Mouse (Mus musculus): Measurements from ENCODE around the gene Purb. TPM values are rescaled to one million over a fixed set of nuclear protein-coding genes. Genes with fewer than 3 reads are reported as not detected.
A peak's percentile ranks its signal among the peaks of the same experiment; 100 is the strongest.

Gene Purb
- polyA plus RNA-seq, 1 experiment from 2014 or later, result 17.9 TPM

- Histone ChIP-seq H3K27me3 (no peaks in the 10 kb centered on the region), H3K9me3 (no peaks in the 10 kb centered on the region), H3K36me3 (replicated peaks) (no peaks in the 10 kb centered on the region), H3K27ac (no peak overlapping the region), H3K9ac (no peak overlapping the region), H3K4me1 (peaks cover 2% of the 10 kb centered on the region; the same call in 1 of the 2 replicates), H3K4me3 (replicated peaks) (no peak overlapping the region), H3K4me2 (no peak overlapping the region)
- no peak for ATAC-seq (ENCODE audit: low FRiP score)
- 82% methylated on average over 13 of the region's 13 CpGs for WGBS
Observed at GRCm38 (mm10) chr11:6480681-6481405, 5.1 kb upstream of the Purb start.

DNA sequence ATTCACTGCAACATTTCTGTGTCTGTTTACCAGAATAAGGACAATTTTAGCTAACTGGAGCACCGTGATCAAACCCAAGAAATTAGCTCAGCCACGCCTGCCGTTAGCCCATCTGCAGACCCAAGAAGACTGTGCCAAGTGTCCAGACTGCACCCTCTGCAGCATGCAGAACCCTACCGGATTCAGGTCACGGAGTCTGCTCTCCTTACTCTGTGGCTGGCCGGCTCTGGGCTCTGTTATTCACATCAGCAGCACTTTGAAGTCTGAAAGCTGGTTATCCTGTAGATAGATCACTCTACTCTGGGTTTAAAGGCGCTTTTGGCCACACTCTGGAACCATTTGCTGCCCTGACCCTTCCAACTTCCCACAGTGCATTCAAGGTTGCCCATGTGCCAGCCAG is 4.5 kb upstream of the Purb start:
- H3K9me3 ChIP-seq, result no peaks in the 10 kb centered on the region
- H3K27me3 ChIP-seq, result no peaks in the 10 kb centered on the region
- H3K36me3 ChIP-seq (replicated peaks), result no peaks in the 10 kb centered on the region
- H3K4me1 ChIP-seq, result peaks cover 2% of the 10 kb centered on the region; the same call in 1 of the 2 replicates
- H3K27ac ChIP-seq, result no peak overlapping the region
- H3K4me3 ChIP-seq (replicated peaks), result no peak overlapping the region
- no peak for ATAC-seq (ENCODE audit: low FRiP score)
- WGBS, result 73% methylated on average over 7 of the region's 7 CpGs
- H3K9ac ChIP-seq, result no peak overlapping the region
- H3K4me2 ChIP-seq, result no peak overlapping the region

DNA sequence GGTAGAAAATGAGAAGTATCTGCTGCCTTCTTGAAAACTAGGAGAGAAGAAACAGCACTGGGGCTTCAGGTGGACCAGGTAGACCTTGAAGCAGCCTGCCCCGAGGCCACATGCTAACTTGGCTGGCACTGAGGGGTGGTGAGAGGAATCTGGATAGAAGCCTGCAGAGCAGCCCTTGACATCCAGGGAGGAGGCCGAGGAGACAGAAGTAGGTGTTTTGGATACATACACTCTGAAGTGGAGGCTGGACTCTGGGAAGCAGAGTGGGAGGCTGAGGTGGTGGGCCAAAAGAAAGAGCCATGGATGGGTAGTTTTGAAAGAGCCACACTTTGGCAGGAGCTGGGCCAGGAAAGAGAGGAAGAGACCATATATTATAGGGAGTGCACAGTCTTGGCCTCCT is 3.5 kb upstream of the Purb start:
- Histone ChIP-seq H3K4me3 (replicated peaks) (no peak overlapping the region), H3K27ac (no peak overlapping the region), H3K9me3 (no peaks in the 10 kb centered on the region), H3K27me3 (no peaks in the 10 kb centered on the region), H3K9ac (no peak overlapping the region), H3K36me3 (replicated peaks) (no peaks in the 10 kb centered on the region), H3K4me1 (peaks cover 5% of the 10 kb centered on the region), H3K4me2 (no peak overlapping the region)
- 85% methylated on average over 2 of the region's 2 CpGs for WGBS
- ATAC-seq (ENCODE audit: low FRiP score), result no peak

DNA sequence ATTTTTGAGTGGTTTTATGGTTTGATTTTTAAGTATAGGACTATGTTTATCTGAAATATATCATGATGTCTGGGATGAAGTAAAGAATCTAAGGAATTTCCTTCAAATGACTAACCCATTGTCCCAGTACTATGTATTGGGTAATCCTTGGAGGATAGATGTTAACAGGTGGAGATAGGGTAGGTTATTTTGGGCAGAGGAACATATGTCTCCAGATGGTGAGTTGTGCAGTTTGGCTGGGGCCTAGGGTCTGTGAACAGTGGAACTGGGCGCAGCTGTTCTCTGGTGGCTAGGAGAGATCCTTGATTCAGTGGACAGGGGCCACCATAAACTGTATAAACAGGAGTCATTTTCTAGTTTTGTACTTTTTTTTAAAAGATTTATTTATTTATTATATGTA is 1.6 kb upstream of the Purb start:
- Histone ChIP-seq H3K4me2 (no peak overlapping the region), H3K36me3 (replicated peaks) (0 out of 2 replicates have a peak, but pooled peaks cover 3% of the 10 kb centered on the region), H3K9ac (no peak overlapping the region), H3K9me3 (no peaks in the 10 kb centered on the region), H3K4me3 (replicated peaks) (no peak overlapping the region), H3K27me3 (no peaks in the 10 kb centered on the region), H3K27ac (no peak overlapping the region), H3K4me1 (peaks cover 20% of the 10 kb centered on the region)
- no peak for ATAC-seq (ENCODE audit: low FRiP score)
- 93% methylated on average over 1 of the region's 1 CpGs for whole genome bisulfite sequencing

DNA sequence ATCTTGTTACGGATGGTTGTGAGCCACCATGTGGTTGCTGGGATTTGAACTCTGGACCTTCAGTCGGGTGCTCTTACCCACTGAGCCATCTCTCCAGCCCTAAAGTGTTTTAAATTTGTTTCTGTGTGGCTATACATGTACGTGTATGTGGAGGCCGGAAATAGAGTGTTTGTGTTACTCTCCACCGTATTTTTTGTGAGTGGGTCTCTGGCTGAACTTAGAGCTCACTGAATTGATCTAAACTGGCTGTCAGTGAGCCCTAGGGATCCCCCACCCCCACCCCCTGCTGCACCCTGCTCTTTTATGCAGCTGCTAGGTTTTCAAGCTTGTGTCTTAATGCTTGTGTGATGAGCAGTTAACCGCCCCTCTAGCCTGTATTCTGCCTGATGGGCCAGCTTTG is 1.2 kb upstream of the Purb start:
- WGBS, result 77% methylated on average over 6 of the region's 6 CpGs
- no peak for ATAC-seq (ENCODE audit: low FRiP score)
- Histone ChIP-seq H3K4me2 (no peak overlapping the region), H3K9ac (no peak overlapping the region), H3K9me3 (no peaks in the 10 kb centered on the region), H3K27ac (0 out of 2 replicates have a peak overlapping the region, but pooled peaks have one; percentile 36), H3K4me1 (peaks cover 23% of the 10 kb centered on the region), H3K36me3 (replicated peaks) (0 out of 2 replicates have a peak, but pooled peaks cover 3% of the 10 kb centered on the region), H3K27me3 (no peaks in the 10 kb centered on the region), H3K4me3 (replicated peaks) (no peak overlapping the region)

DNA sequence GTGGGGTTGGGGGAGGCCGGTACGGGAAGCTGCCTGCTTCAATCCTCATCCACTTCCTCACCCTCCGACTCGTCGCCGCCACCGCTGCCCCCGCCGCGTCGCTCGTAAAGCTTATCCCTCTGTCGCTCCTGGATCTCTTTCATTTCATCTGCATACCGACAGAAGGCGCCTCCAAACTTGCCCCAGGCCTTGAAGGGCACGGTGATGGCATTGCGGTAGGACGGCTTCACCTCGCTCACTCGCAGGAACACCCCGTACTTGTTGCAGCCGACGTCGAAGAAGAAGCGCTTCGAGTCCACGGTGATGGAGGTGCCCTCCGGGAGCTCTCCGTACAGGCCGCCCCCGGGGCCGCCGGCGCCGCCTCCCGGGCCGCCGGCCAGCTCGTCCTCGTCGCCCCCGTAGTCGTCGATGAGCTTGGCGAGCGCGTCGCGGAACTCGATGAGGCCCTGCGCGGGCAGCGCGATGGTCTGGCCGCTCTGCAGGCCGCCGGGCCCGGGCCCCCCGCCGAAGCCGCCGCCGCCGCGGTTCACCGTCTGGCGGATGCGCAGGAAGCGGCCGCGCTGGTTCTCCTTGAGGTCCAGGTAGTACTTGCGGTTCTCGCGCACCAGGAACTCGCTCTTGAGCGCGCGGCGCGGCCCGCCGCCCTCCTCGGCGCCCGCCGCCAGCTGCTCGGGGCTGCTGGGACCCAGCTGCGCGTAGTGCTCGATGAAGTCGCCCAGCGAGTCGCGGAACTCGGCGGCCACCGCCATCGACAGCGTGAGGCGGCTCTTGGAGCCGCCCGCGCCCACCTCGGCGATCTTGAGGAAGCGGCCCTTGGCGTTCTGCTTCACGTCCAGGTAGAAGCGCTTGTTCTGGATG is 614 bp downstream of the Purb start:
- Histone ChIP-seq H3K36me3 (replicated peaks) (peaks cover 8% of the 10 kb centered on the region; the same call in 1 of the 2 replicates), H3K27me3 (no peaks in the 10 kb centered on the region), H3K9me3 (no peaks in the 10 kb centered on the region), H3K4me2 (peak overlapping the region; percentile 86), H3K4me3 (replicated peaks) (peak overlapping the region; percentile 99), H3K4me1 (peaks cover 40% of the 10 kb centered on the region), H3K27ac (peak overlapping the region; percentile 97), H3K9ac (peak overlapping the region; percentile 95)
- ATAC-seq (ENCODE audit: low FRiP score), result peak; percentile 36
- under 1% methylated on average over 108 of the region's 109 CpGs for WGBS

DNA sequence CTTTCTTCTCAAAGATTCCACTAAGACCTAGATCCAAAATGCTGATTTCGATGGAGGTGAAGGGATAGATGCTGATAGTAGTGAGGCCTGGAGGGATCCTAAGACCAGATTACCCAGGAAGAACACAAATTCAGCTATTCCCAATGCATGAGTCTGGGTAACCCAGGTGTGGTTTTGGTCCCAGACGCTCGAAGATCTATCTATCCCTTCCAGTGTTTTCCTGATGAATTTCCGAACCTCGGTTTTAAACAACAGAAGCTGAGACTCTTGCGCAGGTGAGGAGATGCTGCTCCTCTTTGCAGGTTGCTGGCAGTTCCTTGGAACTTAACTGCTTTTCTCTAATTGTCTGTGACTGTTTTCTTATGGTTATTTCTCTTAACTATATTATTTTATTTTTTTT is 1.3 kb downstream of the Purb start:
- no peak for ATAC-seq (ENCODE audit: low FRiP score)
- Histone ChIP-seq H3K9me3 (no peaks in the 10 kb centered on the region), H3K4me2 (peak overlapping the region; percentile 86), H3K9ac (peak overlapping the region; percentile 95), H3K4me1 (peaks cover 43% of the 10 kb centered on the region), H3K27me3 (no peaks in the 10 kb centered on the region), H3K36me3 (replicated peaks) (peaks cover 11% of the 10 kb centered on the region; the same call in 1 of the 2 replicates), H3K27ac (no peak overlapping the region), H3K4me3 (replicated peaks) (peak overlapping the region; percentile 99)
- WGBS, result 43% methylated on average over 6 of the region's 6 CpGs

DNA sequence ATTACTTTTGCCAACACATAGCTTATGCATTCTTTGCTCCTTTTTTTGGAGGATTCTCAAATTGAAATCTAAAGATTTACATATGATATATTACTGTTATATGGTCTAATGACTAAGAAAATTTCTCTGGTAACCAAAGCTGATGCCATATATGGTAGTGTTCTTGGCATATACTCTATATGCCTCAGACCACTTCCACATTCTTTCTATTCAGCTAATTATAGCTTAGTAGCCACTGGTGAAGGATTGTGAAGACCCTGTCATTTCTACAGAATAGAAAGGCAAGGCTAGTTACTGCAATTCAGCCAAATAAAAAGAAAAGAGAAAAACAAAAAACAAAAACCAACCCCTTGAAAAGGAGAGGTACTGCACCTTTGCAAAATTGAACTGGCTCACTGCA is 3.6 kb downstream of the Purb start:
- Histone ChIP-seq H3K27ac (no peak overlapping the region), H3K9me3 (no peaks in the 10 kb centered on the region), H3K4me2 (peak overlapping the region; percentile 86), H3K4me3 (replicated peaks) (peak overlapping the region; percentile 38), H3K4me1 (peaks cover 48% of the 10 kb centered on the region), H3K9ac (peak overlapping the region; percentile 49), H3K36me3 (replicated peaks) (peaks cover 18% of the 10 kb centered on the region; the same call in 1 of the 2 replicates), H3K27me3 (no peaks in the 10 kb centered on the region)
- no peak for ATAC-seq (ENCODE audit: low FRiP score)

DNA sequence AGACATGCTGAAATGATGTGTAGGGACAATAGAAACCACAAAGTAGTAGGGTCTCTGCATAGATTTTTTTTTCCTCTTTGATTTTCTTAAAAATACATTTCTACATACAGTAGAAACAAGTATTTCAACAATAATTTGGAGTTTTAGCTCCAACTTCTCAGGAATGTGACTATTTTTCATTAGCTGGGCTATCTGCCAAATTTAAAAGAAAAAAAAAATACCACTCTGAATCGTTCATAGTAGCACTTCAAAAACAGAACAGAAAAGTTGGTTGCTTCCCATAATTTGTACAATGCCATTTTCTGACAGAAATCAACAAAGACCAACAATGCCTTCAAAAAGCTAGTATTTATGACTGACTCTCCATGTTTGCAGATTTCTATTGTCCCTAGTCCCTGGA is 4.2 kb downstream of the Purb start:
- no peaks in the 10 kb centered on the region for H3K27me3 ChIP-seq
- peak overlapping the region; percentile 49 for H3K9ac ChIP-seq
- peak overlapping the region; percentile 86 for H3K4me2 ChIP-seq
- no peaks in the 10 kb centered on the region for H3K9me3 ChIP-seq
- peak overlapping the region; percentile 38 for H3K4me3 ChIP-seq (replicated peaks)
- WGBS, result 40% methylated on average over 1 of the region's 1 CpGs
- H3K27ac ChIP-seq, result peak overlapping the region; percentile 63; the same call in 1 of the 2 replicates
- no peak for ATAC-seq (ENCODE audit: low FRiP score)
- peaks cover 23% of the 10 kb centered on the region for H3K36me3 ChIP-seq (replicated peaks)
- peaks cover 48% of the 10 kb centered on the region for H3K4me1 ChIP-seq

DNA sequence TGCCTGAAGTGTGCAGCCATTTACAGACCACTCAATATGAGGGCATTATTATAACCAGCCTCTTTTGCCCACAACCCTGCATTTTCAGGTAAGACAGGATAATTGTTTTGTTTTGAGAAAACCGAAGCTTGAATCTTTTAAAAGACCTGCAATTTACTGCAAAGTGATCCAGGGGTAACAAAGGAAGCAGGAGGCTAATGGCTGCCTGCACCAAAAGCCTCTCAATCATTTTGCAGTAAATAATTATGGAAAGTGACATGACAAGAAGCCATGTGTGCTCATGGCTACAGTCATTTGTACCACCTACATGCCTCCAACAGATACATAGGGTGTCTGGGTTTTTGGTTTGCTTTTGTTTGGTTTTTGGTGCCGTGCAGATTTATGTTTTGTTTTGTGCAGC is 4.7 kb downstream of the Purb start:
- Histone ChIP-seq H3K4me3 (replicated peaks) (peak overlapping the region; percentile 38), H3K9me3 (no peaks in the 10 kb centered on the region), H3K9ac (peak overlapping the region; percentile 48), H3K27me3 (no peaks in the 10 kb centered on the region), H3K27ac (peak overlapping the region; percentile 63; the same call in 1 of the 2 replicates), H3K4me2 (peak overlapping the region; percentile 86), H3K36me3 (replicated peaks) (peaks cover 28% of the 10 kb centered on the region), H3K4me1 (peaks cover 48% of the 10 kb centered on the region)
- ATAC-seq (ENCODE audit: low FRiP score), result no peak
- WGBS, result 54% methylated on average over 2 of the region's 2 CpGs

GRCm38 (mm10) chr11:6468541-6468940 is 7.2 kb downstream of the Purb start:
- peaks cover 36% of the 10 kb centered on the region for H3K36me3 ChIP-seq (replicated peaks)
- 89% methylated on average over 2 of the region's 2 CpGs for WGBS
- H3K4me3 ChIP-seq (replicated peaks), result no peak overlapping the region
- H3K9ac ChIP-seq, result no peak overlapping the region
- peaks cover 37% of the 10 kb centered on the region for H3K4me1 ChIP-seq
- no peaks in the 10 kb centered on the region for H3K27me3 ChIP-seq
- no peaks in the 10 kb centered on the region for H3K9me3 ChIP-seq
- no peak overlapping the region for H3K27ac ChIP-seq
- no peak overlapping the region for H3K4me2 ChIP-seq
- ATAC-seq (ENCODE audit: low FRiP score), result no peak

DNA sequence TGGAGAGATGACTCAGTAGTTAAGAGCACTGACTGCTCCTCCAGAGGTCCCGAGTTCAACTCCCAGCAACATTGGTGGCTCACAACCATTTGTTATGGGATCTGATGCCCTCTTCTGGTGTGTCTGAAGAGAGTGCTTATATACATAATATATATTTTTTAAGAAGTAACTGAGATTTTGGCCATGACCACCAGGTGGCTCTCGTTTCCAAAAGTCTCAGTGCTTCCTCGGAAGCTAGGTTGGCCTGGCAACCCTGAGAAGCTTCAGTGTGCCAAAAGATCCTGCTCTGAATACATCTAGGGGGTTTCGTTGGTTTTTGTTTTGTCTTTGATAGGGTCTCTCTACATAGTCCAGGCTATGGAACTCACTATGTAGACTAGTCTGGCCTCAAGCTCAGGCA is 10.6 kb downstream of the Purb start:
- peaks cover 32% of the 10 kb centered on the region for H3K36me3 ChIP-seq (replicated peaks)
- peak; percentile 57; the same call in 1 of the 2 replicates for ATAC-seq (ENCODE audit: low FRiP score)

More for the DNA sequence above, 10.6 kb downstream of the Purb start:
- Histone ChIP-seq H3K9ac (no peak overlapping the region), H3K27ac (no peak overlapping the region), H3K4me2 (no peak overlapping the region), H3K4me1 (peaks cover 9% of the 10 kb centered on the region), H3K27me3 (no peaks in the 10 kb centered on the region), H3K9me3 (no peaks in the 10 kb centered on the region), H3K4me3 (replicated peaks) (no peak overlapping the region)
- 36% methylated on average over 4 of the region's 4 CpGs for WGBS

All from forebrain, embryonic 12.5 days (tissue).